Mouse (Mus musculus): ENCODE results near the gene Cntn1. TPM values are rescaled to one million over a fixed set of nuclear protein-coding genes. Genes with fewer than 3 reads are reported as not detected.

Gene Cntn1
- polyA plus RNA-seq, 1 experiment from 2014 or later = 2.1 TPM

Other genes starting within 250 kb of the Cntn1 start
- gene Smgc, start 212.9 kb upstream of the Cntn1 start, polyA plus RNA-seq (2016; fragmentation: Nextera tagmentation; extraction: Ambion mirVana) = not detected in 2 replicates

Data from embryonic facial prominence, embryonic 10.5 days (tissue).